Mouse (Mus musculus) midbrain, postnatal 0 days (tissue): ENCODE results near the gene Pot1b. TPM values are rescaled to one million over a fixed set of nuclear protein-coding genes. Genes with fewer than 3 reads are reported as not detected.

Source experiments
- ATAC-seq: fragments of 200-750 bp; cut with Nextera tagmentation; 2 replicates; pipeline ENCODE4 v1.8.0; 2017; ENCODE audit warnings: moderate number of reproducible peaks, mild to moderate bottlenecking, moderate TSS enrichment, moderate library complexity; ENCODE audit not compliant: low FRiP score
- DNase-seq: peaks from one replicate; pipeline ENCODE4 v3.0.0-alpha.2; 2015; ENCODE audit warnings: low spot score
- H3K27ac ChIP-seq: fragments of 300-500 bp; sonication (generic); 2 replicates; pipeline ENCODE4 v1.5.1; 2014; ENCODE audit warnings: low read depth, mild to moderate bottlenecking, low read length, mixed read lengths
- H3K27me3 ChIP-seq: fragments of 300-500 bp; sonication (generic); 2 replicates; pipeline ENCODE4 v1.6.1; 2014; ENCODE audit warnings: low read length, control low read depth, mixed read lengths; ENCODE audit not compliant: insufficient read depth
- H3K36me3 ChIP-seq: fragments of 300-500 bp; sonication (generic); 2 replicates; pipeline ENCODE4 v1.6.1; 2014; ENCODE audit warnings: low read length, control low read depth, mixed read lengths; ENCODE audit not compliant: insufficient read depth
- H3K4me1 ChIP-seq: fragments of 300-500 bp; sonication (generic); 2 replicates; pipeline ENCODE4 v1.6.1; 2014; ENCODE audit warnings: mild to moderate bottlenecking, control low read depth, antibody characterized with exemption, low read length, mixed read lengths; ENCODE audit not compliant: insufficient read depth
- H3K4me2 ChIP-seq: fragments of 300-500 bp; sonication (generic); 2 replicates; pipeline ENCODE4 v1.6.1; 2014; ENCODE audit warnings: low read depth, mild to moderate bottlenecking, low read length, mixed read lengths; ENCODE audit not compliant: poor library complexity, severe bottlenecking
- H3K4me3 ChIP-seq: fragments of 300-500 bp; sonication (generic); 2 replicates; pipeline ENCODE4 v1.5.1; 2014; ENCODE audit warnings: low read depth, mild to moderate bottlenecking, low read length, moderate library complexity
- H3K9ac ChIP-seq: fragments of 300-500 bp; sonication (generic); replicated peaks from 2 replicates; pipeline ENCODE4 v1.6.1; 2014; ENCODE audit warnings: mild to moderate bottlenecking, low read length, moderate library complexity, mixed read lengths; ENCODE audit not compliant: poor library complexity, severe bottlenecking
- H3K9me3 ChIP-seq: fragments of 300-500 bp; sonication (generic); 2 replicates; pipeline ENCODE4 v1.6.1; 2016; ENCODE audit warnings: low read length, control low read depth
- CTCF ChIP-seq: IDR thresholded peaks from 2 replicates; pipeline ENCODE4 v1.5.1; 2016; ENCODE audit warnings: antibody characterized with exemption, mild to moderate bottlenecking
- WGBS: fragments of 180-500 bp; shearing (Covaris S2); extraction: QIAGEN DNeasy Blood & Tissue Kit; methylation state at CpG from one replicate; pipeline ENCODE4 v1.1.7; 2014; 5-methylcytosine and 5-hydroxymethylcytosine counted together
- polyA plus RNA-seq: library from polyadenylated mRNA; unstranded; fragments of >200 nt; fragmentation: Nextera tagmentation; extraction: Ambion mirVana; gene quantifications from 2 replicates; pipeline ENCODE4 v1.2.1, GENCODE M21; 2015
- total RNA-seq: library from RNA; depleted of rRNA; stranded (reverse); fragments of >200 nt; gene quantifications from 2 replicates; pipeline ENCODE4 v1.2.3, GENCODE M21; 2014; rRNA removed

Gene Pot1b
- total RNA-seq (9.5 and 14.4 TPM in 2 replicates), polyA plus RNA-seq (1.4 and 1.5 TPM in 2 replicates)

- peak within 1 kb of the TSS; percentile 91 for H3K4me2 ChIP-seq
- ATAC-seq (peak; percentile 97), DNase-seq (peak; percentile 98)
- H3K27ac ChIP-seq, result no peak within 1 kb of the TSS
- peak within 1 kb of the TSS; percentile 65 for H3K4me3 ChIP-seq
- WGBS, result under 1% methylated on average over 37 of the region's 37 CpGs
- peak within 1 kb of the TSS; percentile 39 for H3K9ac ChIP-seq
- H3K4me1 ChIP-seq, result no peaks in the 10 kb centered on the region
- no peaks in the 10 kb centered on the region for H3K27me3 ChIP-seq
- no peaks in the 10 kb centered on the region; the same call in 1 of the 2 replicates for H3K36me3 ChIP-seq
- no peaks in the 10 kb centered on the region for H3K9me3 ChIP-seq
- peak; percentile 48 for TF ChIP-seq CTCF
Measured at GRCm38 (mm10) chr17:55711984-55712811, at the start of gene Pot1b. Gene Pot1b, minus strand, starts transcription at chr17:55712628.

DNA sequence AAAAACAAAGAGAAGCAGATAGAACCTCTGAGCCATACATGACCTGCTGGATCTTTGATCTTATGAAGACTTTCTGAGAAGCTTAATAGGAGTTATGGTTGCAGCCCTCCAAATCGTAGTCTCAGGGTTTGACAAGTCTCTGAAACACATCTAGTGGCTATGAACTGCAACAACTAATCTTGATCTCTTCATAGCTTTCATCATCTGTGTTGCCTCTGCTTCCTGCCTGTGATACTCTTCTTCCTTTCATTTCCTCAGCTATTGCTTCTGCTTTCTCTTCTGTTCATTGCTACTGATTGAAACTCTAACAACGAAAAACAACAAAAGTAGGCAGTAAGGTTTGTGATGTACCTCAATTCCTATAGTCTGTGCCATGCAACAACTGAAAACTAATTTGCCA, 38.7 kb upstream of the Pot1b start:
- TF ChIP-seq CTCF, result no peak
- DNase-seq (no peak), ATAC-seq (no peak)
- H3K9me3 ChIP-seq, result no peaks in the 10 kb centered on the region
- no peak overlapping the region for H3K4me2 ChIP-seq
- H3K4me3 ChIP-seq, result no peak overlapping the region
- no peaks in the 10 kb centered on the region for H3K4me1 ChIP-seq
- H3K9ac ChIP-seq, result no peak overlapping the region
- no peak overlapping the region for H3K27ac ChIP-seq
- H3K27me3 ChIP-seq, result no peaks in the 10 kb centered on the region
- 86% methylated on average over 2 of the region's 2 CpGs for WGBS
- no peaks in the 10 kb centered on the region for H3K36me3 ChIP-seq

- no peak within 1 kb of the TSS for H3K9ac ChIP-seq
- H3K27me3 ChIP-seq, result no peaks in the 10 kb centered on the region
- TF ChIP-seq CTCF, result no peak
- no peak within 1 kb of the TSS for H3K27ac ChIP-seq
- H3K36me3 ChIP-seq, result no peaks in the 10 kb centered on the region
- H3K4me2 ChIP-seq, result no peak within 1 kb of the TSS
- H3K4me1 ChIP-seq, result no peaks in the 10 kb centered on the region
- WGBS, result 82% methylated on average over 2 of the region's 2 CpGs
- H3K4me3 ChIP-seq, result no peak within 1 kb of the TSS
- no peaks in the 10 kb centered on the region for H3K9me3 ChIP-seq
- ATAC-seq (no peak), DNase-seq (no peak)
Measured at GRCm38 (mm10) chr17:55749786-55750185, 37.4 kb upstream of the Pot1b start, which contains the start of gene Adgre4. Gene Adgre4, plus strand, starts transcription at chr17:55749984.

GRCm38 (mm10) chr17:55736675-55737074, 24.2 kb upstream of the Pot1b start:
- no peak for ATAC-seq
- WGBS, result 88% methylated on average over 1 of the region's 1 CpGs
- H3K36me3 ChIP-seq, result no peaks in the 10 kb centered on the region

DNA sequence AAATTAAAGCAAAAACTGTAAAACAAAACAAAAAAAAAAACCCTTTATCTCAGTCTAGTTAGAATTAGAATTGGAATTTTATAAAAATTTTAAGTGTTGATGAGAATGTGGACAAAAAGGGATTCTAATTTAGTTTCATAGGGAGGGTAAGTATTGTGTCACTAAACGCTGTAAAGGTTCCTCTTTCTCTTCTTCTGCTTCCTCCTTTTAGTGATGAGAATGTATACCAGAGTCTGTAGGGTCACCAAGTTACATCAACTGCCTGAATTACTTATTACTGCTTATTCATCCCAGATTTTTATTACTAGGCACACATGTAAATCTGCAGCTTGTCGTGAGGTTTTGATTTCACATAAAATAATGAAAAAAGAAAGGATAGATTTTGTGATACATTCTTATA, 13.8 kb upstream of the Pot1b start:
- H3K4me2 ChIP-seq, result no peak overlapping the region
- H3K36me3 ChIP-seq, result no peaks in the 10 kb centered on the region
- DNase-seq (no peak), ATAC-seq (no peak)
- H3K27ac ChIP-seq, result no peak overlapping the region
- H3K27me3 ChIP-seq, result no peaks in the 10 kb centered on the region
- H3K9me3 ChIP-seq, result no peaks in the 10 kb centered on the region
- TF ChIP-seq CTCF, result no peak
- 76% methylated on average over 2 of the region's 2 CpGs for WGBS
- H3K9ac ChIP-seq, result no peak overlapping the region
- no peak overlapping the region for H3K4me3 ChIP-seq
- H3K4me1 ChIP-seq, result no peaks in the 10 kb centered on the region

More at GRCm38 (mm10) chr17:55736675-55737074, 24.2 kb upstream of the Pot1b start:
- H3K4me2 ChIP-seq, result no peak overlapping the region
- no peaks in the 10 kb centered on the region for H3K27me3 ChIP-seq
- H3K4me1 ChIP-seq, result no peaks in the 10 kb centered on the region
- no peak for DNase-seq
- no peak overlapping the region for H3K4me3 ChIP-seq
- H3K9me3 ChIP-seq, result no peaks in the 10 kb centered on the region
- no peak for TF ChIP-seq CTCF
- H3K9ac ChIP-seq, result no peak overlapping the region
- no peak overlapping the region for H3K27ac ChIP-seq

DNA sequence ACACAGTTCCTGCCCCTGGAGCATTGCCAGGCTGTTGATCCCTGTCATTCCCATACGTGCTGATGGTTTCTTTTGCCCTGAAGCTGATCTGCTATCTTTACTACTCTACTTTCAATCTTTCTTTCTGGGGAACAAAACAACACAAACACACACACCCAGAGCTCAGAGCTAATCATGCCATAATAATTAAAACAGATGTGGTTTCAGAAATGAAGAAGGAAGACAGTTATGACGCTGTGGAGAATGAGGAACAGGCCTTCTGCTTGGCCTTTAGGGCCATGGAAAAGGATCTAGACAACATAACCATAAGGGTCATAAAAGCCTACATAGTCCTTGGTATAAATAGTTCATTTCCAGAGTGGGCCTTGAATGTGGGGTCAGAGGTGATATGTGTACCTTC, 9.8 kb upstream of the Pot1b start:
- no peak overlapping the region for H3K4me2 ChIP-seq
- TF ChIP-seq CTCF, result no peak
- no peaks in the 10 kb centered on the region for H3K36me3 ChIP-seq
- H3K4me1 ChIP-seq, result no peaks in the 10 kb centered on the region
- H3K4me3 ChIP-seq, result no peak overlapping the region
- no peak for ATAC-seq
- no peaks in the 10 kb centered on the region for H3K9me3 ChIP-seq
- H3K9ac ChIP-seq, result no peak overlapping the region
- H3K27me3 ChIP-seq, result no peaks in the 10 kb centered on the region
- WGBS, result 84% methylated on average over 2 of the region's 2 CpGs
- H3K27ac ChIP-seq, result no peak overlapping the region
- DNase-seq, result no peak
